Mouse (Mus musculus): ENCODE results near the gene Ifi206.

The Ifi206 gene

DNA sequence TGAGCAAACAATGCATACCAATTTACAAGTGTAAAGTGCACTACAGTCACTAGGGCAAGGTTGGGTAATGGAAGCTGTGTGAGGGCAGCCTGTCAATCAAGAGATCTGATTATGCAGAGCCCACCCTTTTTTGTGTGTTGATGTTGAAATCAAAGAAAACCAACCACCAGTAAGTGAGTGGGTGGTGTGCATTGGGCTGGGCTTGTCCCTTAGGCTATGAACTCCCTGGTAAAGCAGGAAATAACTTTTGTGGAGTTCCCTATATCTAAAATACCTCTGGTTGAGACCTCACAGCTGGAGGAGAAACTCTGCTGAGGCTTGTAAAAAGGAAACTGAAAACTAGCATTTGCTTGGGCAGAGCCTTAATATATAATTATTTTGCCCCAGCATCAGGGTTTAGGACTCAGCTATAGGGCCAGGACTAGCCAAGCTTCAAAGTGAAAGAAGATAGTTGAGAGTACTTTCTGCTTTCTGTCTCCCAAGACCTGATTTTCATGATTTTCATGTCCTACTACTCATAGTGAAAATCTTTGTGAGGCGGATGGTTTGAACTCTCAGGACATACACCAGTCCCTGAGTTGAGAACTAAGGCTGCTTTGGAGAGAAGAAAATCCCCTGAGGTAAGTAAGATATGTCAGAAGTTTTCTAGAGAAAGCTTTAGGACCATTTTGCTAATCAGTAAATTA, 71.8 kb downstream of the Ifi206 start:
- DNase-seq (ENCODE audit: low spot score in 2 of 2), result peak; percentile 8 to 51

DNA sequence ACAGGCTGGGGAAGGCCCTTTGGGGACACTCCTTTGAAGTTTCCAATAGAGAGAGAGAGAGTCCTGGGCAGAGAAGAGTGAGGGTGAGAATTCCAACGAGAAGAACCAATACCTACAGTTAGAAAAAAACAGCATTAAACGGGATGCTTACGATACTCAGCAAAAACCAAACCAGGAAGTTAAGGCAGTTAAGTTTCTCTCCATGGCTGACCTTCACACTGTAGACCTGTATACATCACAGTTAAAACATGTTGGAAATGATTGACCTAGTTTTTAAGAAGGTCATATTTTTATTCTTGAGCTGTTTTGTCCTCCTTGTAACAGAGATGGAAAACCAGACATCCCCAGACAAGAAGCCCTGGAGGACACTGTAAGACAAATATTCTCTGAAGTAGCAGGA, 72.3 kb downstream of the Ifi206 start:
- no peak for DNase-seq (ENCODE audit: low spot score in 2 of 2)
